Mouse (Mus musculus): ENCODE data around the gene Fbxo2. TPM values are rescaled to one million over a fixed set of nuclear protein-coding genes. Genes with fewer than 3 reads are reported as not detected.

Gene Fbxo2
- 4.2 and 4.4 TPM in 2 replicates for polyA plus RNA-seq (2012; rRNA removed)
- polyA plus RNA-seq (2014; fragmentation: Nextera tagmentation; extraction: Ambion mirVana), result 4.3 and 6.7 TPM in 2 replicates

- Histone ChIP-seq H3K9me3 (ENCODE audit: control insufficient read depth, low read length) (no peaks in the 10 kb centered on the region), H3K4me1 (ENCODE audit: control insufficient read depth, insufficient read depth, low read length) (peaks cover 18% of the 10 kb centered on the region), H3K27me3 (ENCODE audit: control insufficient read depth, insufficient read depth, low read length) (peaks cover 49% of the 10 kb centered on the region), H3K27ac (replicated peaks; ENCODE audit: low read depth, low read length) (no peak within 1 kb of the TSS; the same call in 1 of the 2 replicates), H3K4me2 (replicated peaks; ENCODE audit: low read depth, low read length, severe bottlenecking) (peak within 1 kb of the TSS; percentile 99), H3K36me3 (ENCODE audit: control insufficient read depth, insufficient read depth, low read length) (0 out of 2 replicates have a peak, but pooled peaks cover 13% of the 10 kb centered on the region), H3K4me3 (replicated peaks; ENCODE audit: low read length) (peak within 1 kb of the TSS; percentile 67), H3K9ac (ENCODE audit: low read depth, low read length, severe bottlenecking) (peak within 1 kb of the TSS; percentile 67)
- no peak for DNase-seq (ENCODE audit: low spot score)
- 2% methylated on average over 24 of the region's 43 CpGs for WGBS
- ATAC-seq (ENCODE audit: low FRiP score, low read depth), result peak; percentile 71
- no peak for TF ChIP-seq POLR2A (IDR thresholded peaks at IDR 0.05; ENCODE audit: borderline replicate concordance, extremely low read depth, insufficient read depth, insufficient read length)
Measured at GRCm38 (mm10) chr4:148160436-148161390, at the start of gene Fbxo2, which contains the start of gene Fbxo44. TSS of gene Fbxo2 (plus strand) at chr4:148160621. TSS of gene Fbxo44 (minus strand) at chr4:148160482.

GRCm38 (mm10) chr4:148112519-148112918 is 47.9 kb upstream of the Fbxo2 start:
- peaks cover 12% of the 10 kb centered on the region; the same call in 1 of the 2 replicates for H3K4me1 ChIP-seq (ENCODE audit: control insufficient read depth, insufficient read depth, low read length)
- ATAC-seq (ENCODE audit: low FRiP score, low read depth), result no peak
- H3K27me3 ChIP-seq (ENCODE audit: control insufficient read depth, insufficient read depth, low read length), result no peaks in the 10 kb centered on the region
- no peak for TF ChIP-seq POLR2A (IDR thresholded peaks at IDR 0.05; ENCODE audit: borderline replicate concordance, extremely low read depth, insufficient read depth, insufficient read length)
- no peaks in the 10 kb centered on the region for H3K36me3 ChIP-seq (ENCODE audit: control insufficient read depth, insufficient read depth, low read length)
- WGBS, result 80% methylated on average over 12 of the region's 12 CpGs
- H3K27ac ChIP-seq (replicated peaks; ENCODE audit: low read depth, low read length), result no peak overlapping the region
- H3K9me3 ChIP-seq (ENCODE audit: control insufficient read depth, low read length), result no peaks in the 10 kb centered on the region
- H3K4me2 ChIP-seq (replicated peaks; ENCODE audit: low read depth, low read length, severe bottlenecking), result no peak overlapping the region
- no peak overlapping the region for H3K9ac ChIP-seq (ENCODE audit: low read depth, low read length, severe bottlenecking)
- H3K4me3 ChIP-seq (replicated peaks; ENCODE audit: low read length), result no peak overlapping the region
- DNase-seq (ENCODE audit: low spot score), result no peak

GRCm38 (mm10) chr4:148114758-148115391 is 45.5 kb upstream of the Fbxo2 start:
- no peak overlapping the region for H3K4me3 ChIP-seq (replicated peaks; ENCODE audit: low read length)
- WGBS, result 5% methylated on average over 15 of the region's 15 CpGs
- H3K4me2 ChIP-seq (replicated peaks; ENCODE audit: low read depth, low read length, severe bottlenecking), result peak overlapping the region; percentile 27; the same call in 1 of the 2 replicates
- no peaks in the 10 kb centered on the region for H3K36me3 ChIP-seq (ENCODE audit: control insufficient read depth, insufficient read depth, low read length)
- H3K9me3 ChIP-seq (ENCODE audit: control insufficient read depth, low read length), result no peaks in the 10 kb centered on the region
- no peaks in the 10 kb centered on the region for H3K27me3 ChIP-seq (ENCODE audit: control insufficient read depth, insufficient read depth, low read length)
- DNase-seq (ENCODE audit: low spot score) (peak; percentile 77), ATAC-seq (ENCODE audit: low FRiP score, low read depth) (peak; percentile 82)
- peaks cover 7% of the 10 kb centered on the region; the same call in 1 of the 2 replicates for H3K4me1 ChIP-seq (ENCODE audit: control insufficient read depth, insufficient read depth, low read length)
- peak; percentile 49; the same call in 1 of the 2 replicates for TF ChIP-seq POLR2A (IDR thresholded peaks at IDR 0.05; ENCODE audit: borderline replicate concordance, extremely low read depth, insufficient read depth, insufficient read length)
- peak overlapping the region; percentile 36 for H3K9ac ChIP-seq (ENCODE audit: low read depth, low read length, severe bottlenecking)
- H3K27ac ChIP-seq (replicated peaks; ENCODE audit: low read depth, low read length), result no peak overlapping the region

- Histone ChIP-seq H3K27ac (replicated peaks; ENCODE audit: low read depth, low read length) (no peak overlapping the region), H3K36me3 (ENCODE audit: control insufficient read depth, insufficient read depth, low read length) (no peaks in the 10 kb centered on the region), H3K27me3 (ENCODE audit: control insufficient read depth, insufficient read depth, low read length) (no peaks in the 10 kb centered on the region), H3K4me2 (replicated peaks; ENCODE audit: low read depth, low read length, severe bottlenecking) (peak overlapping the region; percentile 27; the same call in 1 of the 2 replicates), H3K4me3 (replicated peaks; ENCODE audit: low read length) (no peak overlapping the region), H3K9ac (ENCODE audit: low read depth, low read length, severe bottlenecking) (peak overlapping the region; percentile 36; the same call in 1 of the 2 replicates), H3K9me3 (ENCODE audit: control insufficient read depth, low read length) (no peaks in the 10 kb centered on the region), H3K4me1 (ENCODE audit: control insufficient read depth, insufficient read depth, low read length) (peaks cover 7% of the 10 kb centered on the region; the same call in 1 of the 2 replicates)
- DNase-seq (ENCODE audit: low spot score) (no peak), ATAC-seq (ENCODE audit: low FRiP score, low read depth) (peak; percentile 25; the same call in 1 of the 2 replicates)
- TF ChIP-seq POLR2A (IDR thresholded peaks at IDR 0.05; ENCODE audit: borderline replicate concordance, extremely low read depth, insufficient read depth, insufficient read length), result no peak
- WGBS, result 5% methylated on average over 15 of the region's 15 CpGs
Measured at GRCm38 (mm10) chr4:148115467-148115866, 45.0 kb upstream of the Fbxo2 start.

- Histone ChIP-seq H3K4me3 (replicated peaks; ENCODE audit: low read length) (no peak overlapping the region), H3K4me1 (ENCODE audit: control insufficient read depth, insufficient read depth, low read length) (peaks cover 7% of the 10 kb centered on the region; the same call in 1 of the 2 replicates), H3K27me3 (ENCODE audit: control insufficient read depth, insufficient read depth, low read length) (no peaks in the 10 kb centered on the region), H3K9ac (ENCODE audit: low read depth, low read length, severe bottlenecking) (no peak overlapping the region), H3K27ac (replicated peaks; ENCODE audit: low read depth, low read length) (no peak overlapping the region), H3K9me3 (ENCODE audit: control insufficient read depth, low read length) (no peaks in the 10 kb centered on the region), H3K36me3 (ENCODE audit: control insufficient read depth, insufficient read depth, low read length) (no peaks in the 10 kb centered on the region), H3K4me2 (replicated peaks; ENCODE audit: low read depth, low read length, severe bottlenecking) (no peak overlapping the region)
- no peak for DNase-seq (ENCODE audit: low spot score)
- no peak for ATAC-seq (ENCODE audit: low FRiP score, low read depth)
- 81% methylated on average over 4 of the region's 4 CpGs for WGBS
- no peak for TF ChIP-seq POLR2A (IDR thresholded peaks at IDR 0.05; ENCODE audit: borderline replicate concordance, extremely low read depth, insufficient read depth, insufficient read length)
Measured at GRCm38 (mm10) chr4:148116657-148117056, 43.8 kb upstream of the Fbxo2 start.
